Mouse (Mus musculus) spleen, adult 2 months (tissue): ENCODE results near the gene Snrpf.

Experiments used
- CTCF ChIP-seq: fragments of 200-500 bp; IDR thresholded peaks from 2 replicates; pipeline ENCODE4 v1.5.1; 2011; ENCODE audit warnings: mild to moderate bottlenecking, inconsistent platforms; ENCODE audit not compliant: insufficient read depth, insufficient read length, insufficient replicate concordance; ENCODE audit errors: extremely low read depth
- POLR2A ChIP-seq: fragments of 200-500 bp; IDR thresholded peaks from 2 replicates; pipeline ENCODE4 v1.6.1; 2011; ENCODE audit warnings: low read depth, low read length, inconsistent platforms

GRCm38 (mm10) chr10:93635941-93636340 is 46.4 kb upstream of the Snrpf start:
- TF ChIP-seq CTCF: no peak
- TF ChIP-seq POLR2A: no peak
